Mouse (Mus musculus): ENCODE measurements around the gene Aldh3b3.

DNA sequence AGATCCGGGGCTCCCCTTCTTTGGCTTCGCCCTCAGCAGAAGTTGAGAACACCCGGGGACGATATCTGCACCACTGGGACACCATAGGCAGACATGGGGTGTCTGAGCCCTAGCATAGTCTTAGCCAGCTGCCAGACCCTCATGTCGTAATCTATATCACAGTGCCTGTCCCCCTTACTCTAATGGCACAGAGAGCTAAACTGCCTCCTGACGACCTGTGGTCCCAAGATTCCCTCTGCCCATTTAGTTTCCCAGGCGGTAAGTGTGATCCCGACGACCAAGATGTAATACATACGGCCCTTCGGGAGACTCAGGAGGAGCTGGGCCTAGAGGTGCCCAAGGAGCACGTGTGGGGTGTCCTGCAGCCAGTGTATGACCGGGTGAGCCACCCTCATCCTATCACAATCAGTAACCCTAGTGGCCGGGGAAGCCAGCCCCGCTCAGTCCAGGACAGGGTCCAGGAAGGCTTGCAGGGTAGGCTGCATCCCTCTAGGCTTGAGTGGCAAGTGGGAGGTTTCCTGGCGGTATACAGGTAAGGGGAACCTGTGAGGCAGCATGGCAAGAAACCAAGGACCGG lies 42.6 kb downstream of the Aldh3b3 start:
- TF ChIP-seq POLR2A (IDR thresholded peaks at IDR 0.05; ENCODE audit: insufficient read depth, low read length): no peak
- no peak for TF ChIP-seq EP300 (IDR thresholded peaks at IDR 0.05; ENCODE audit: insufficient read depth, low read depth, low read length)
